Mouse (Mus musculus): ENCODE results near the gene Ogt. TPM values are rescaled to one million over a fixed set of nuclear protein-coding genes. Genes with fewer than 3 reads are reported as not detected.

Ogt gene
- total RNA-seq, 2 experiments from 2014 or later, result 220 to 236 TPM

Other genes with a start within 250 kb of the Ogt start
- 100 to 1,000 TPM; 159 to 175 TPM for gene Zmym3, start 219.2 kb upstream of the Ogt start, total RNA-seq (2021)
- gene Nono, start 210.7 kb upstream of the Ogt start, total RNA-seq (2021), result 100 to 1,000 TPM; 135 to 149 TPM
- 1 to 10 TPM; 1.0 to 1.4 TPM for gene Itgb1bp2, start 191.0 kb upstream of the Ogt start, total RNA-seq (2021)
- 10 to 100 TPM; 50.0 to 51.0 TPM for gene Taf1, start 107.3 kb upstream of the Ogt start, total RNA-seq (2021)
- gene Cxcr3, start 94.2 kb downstream of the Ogt start, total RNA-seq (2021), result not detected
- gene Gm4779, start 154.4 kb downstream of the Ogt start, total RNA-seq (2021), result 1 to 10 TPM in 1 of 2 experiments, under 1 TPM in 1; 0.77 to 1.1 TPM
- gene 8030474K03Rik, start 154.6 kb downstream of the Ogt start, total RNA-seq (2021), result not detected
- gene Nhsl2, start 209.3 kb downstream of the Ogt start, total RNA-seq (2021), result 10 to 100 TPM; 48.7 to 58.8 TPM

All from layer of hippocampus, postnatal 36 days (tissue).